Mouse (Mus musculus) activated CD4-positive, CD25-positive, alpha-beta regulatory T cell, adult 4 months (primary cell): Measurements from ENCODE around the gene Hes2. TPM values are rescaled to one million over a fixed set of nuclear protein-coding genes. Genes with fewer than 3 reads are reported as not detected.

Experiments used
- ATAC-seq: one replicate; pipeline ENCODE4 v1.8.0; 2017
- polyA plus RNA-seq, 2 experiments: library from polyadenylated mRNA; unstranded; fragments of 100-300 nt; shearing (Covaris generic); gene quantifications; one replicate each; pipeline ENCODE4 v1.2.1; 2017

The Hes2 gene
- polyA plus RNA-seq, 2 experiments from 2014 or later: not detected

DNA sequence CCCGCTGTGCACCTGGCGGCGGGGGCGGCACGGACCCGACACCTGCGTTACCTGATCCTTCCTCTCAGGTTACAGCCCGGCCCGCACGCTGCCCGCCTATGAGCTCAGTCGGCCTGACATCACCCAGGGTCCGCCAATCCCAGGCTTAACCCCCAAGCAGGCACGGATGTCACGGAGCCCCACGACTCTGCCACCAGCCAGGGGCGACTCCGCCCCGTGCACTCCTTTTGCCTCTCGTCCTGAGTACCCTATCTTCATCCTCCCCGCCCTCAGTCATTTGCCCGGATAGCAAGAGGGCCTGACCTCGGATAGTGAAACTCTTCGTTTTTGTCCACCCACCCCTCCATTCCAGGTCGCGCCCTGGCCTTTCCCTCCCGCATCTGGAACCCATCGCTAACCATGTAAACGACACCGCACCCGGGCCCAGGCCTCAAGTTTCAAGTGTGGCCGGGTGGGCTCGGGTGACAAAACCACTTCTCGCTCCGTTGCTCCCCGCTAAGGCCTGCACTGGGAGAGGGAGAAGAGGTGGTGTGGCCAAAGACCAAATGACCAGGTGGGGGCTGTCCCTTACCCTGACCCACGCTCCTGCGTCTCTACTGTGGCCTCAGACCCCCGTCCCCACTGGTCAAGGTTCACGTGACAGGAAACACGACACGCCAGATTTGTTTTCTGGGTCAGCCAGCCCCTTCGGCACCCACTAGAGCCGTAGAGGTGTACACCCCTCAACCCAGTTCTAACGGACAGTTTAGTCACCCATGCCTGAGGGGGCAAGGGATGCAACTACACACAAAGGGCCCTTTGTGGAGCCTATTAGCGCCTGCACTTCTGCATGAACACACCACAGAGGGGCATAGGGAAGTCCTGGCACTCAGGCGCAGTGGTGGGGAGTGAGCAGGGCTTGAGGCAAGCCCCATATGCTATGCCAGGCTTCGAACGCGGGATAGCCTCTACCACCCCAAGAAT is 26.6 kb upstream of the Hes2 start:
- peak; percentile 12 for ATAC-seq

DNA sequence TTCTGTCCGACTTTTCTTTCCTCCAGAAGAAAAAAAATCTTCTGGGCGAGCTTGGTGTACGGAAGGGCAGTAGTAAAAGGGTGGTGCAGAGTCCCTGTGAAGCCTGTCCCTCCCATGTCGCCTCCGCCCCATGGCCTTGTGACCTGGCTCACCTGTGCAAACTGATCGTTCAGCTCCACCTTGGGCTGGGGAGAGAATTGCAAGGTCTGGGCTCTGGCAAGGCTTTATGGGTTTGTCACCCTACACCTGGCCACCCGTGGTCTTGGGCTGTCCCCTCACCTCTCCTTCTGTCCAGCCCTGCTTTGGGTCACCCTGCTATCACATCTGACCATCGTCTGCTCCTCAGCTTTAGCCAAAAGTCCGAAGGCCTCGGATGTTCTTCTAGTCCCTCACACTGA is 25.9 kb upstream of the Hes2 start:
- no peak for ATAC-seq

DNA sequence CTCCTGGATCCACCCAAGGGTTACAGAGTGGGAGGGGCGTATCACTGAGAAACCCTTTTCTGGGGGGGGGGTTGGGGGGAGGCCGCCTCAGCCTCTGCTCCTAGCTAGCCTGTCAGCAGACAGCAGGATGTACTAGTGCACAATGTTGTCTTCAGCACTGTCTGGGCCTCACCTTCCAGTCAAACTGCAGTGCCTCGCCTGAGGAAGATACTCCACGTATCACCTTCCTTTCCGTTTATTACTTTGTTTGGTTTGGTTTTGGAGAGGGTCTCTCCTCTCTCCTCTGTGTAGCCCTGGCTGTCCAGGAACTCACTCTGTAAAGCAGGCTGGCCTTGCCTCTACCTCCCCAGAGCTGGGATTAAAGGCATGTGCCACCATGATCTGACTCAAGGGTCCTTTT is 25.5 kb upstream of the Hes2 start:
- ATAC-seq: no peak

DNA sequence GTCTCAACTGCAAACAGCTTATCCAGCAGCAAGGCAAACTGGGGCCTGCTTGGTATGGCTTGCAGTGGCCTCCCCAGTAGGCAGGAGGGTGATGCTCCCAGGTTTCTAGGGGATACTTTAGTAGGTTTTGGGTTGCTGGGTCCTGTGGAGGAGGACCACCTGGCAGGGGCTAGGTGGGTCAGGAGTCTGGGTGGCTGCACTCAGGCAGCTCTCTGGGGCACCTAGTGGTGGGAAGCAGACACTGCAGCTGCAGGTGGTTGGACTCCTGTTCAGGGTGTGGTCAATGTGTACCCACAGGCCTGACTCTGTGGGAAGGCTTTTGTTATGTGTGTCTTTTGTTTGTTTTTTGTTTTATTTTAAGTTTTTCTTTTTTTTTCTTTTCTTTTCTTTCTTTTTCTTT is 24.2 kb upstream of the Hes2 start:
- no peak for ATAC-seq

GRCm38 (mm10) chr4:152135363-152135762 is 23.3 kb upstream of the Hes2 start:
- ATAC-seq: no peak

DNA sequence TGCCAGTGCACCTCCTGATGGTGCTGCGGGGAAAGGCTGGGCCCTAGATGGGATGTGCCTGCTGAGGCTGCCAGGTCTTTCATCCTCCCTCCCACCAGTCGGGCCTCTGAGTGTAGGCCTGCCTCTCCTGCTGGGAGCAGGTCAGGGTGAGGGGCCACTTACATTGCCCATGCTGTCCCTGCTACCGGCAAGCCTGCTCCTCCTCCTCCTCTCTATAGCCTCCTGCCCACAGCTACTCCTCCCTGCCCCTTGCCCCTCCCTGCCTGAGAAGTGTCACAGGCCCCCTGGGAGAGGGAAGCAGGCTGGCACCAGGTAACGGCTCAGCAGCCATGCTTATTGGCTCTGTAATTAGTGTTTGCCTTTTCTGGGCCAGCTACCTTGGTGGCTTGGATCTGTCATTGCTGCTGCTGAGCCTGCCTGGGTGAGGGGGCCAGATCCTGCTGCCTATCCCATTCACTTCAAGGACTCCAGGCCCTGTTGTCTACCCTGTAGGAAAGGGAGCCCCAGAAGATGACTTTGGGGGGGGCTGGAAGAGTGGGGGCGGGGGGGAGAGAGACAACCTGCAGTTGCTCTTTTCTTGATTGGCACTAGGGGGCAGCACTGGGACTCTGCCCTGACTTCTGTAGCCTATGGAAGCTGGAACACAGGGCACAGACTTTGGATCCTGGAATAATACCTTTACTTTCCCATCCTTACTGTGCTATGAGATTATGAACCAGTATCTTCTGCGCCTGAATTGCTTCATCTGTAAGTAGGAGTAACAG is 22.4 kb upstream of the Hes2 start:
- ATAC-seq: no peak

GRCm38 (mm10) chr4:152136876-152137250 is 21.8 kb upstream of the Hes2 start:
- ATAC-seq: no peak

GRCm38 (mm10) chr4:152138497-152139260 is 20.0 kb upstream of the Hes2 start:
- peak; percentile 79 for ATAC-seq

DNA sequence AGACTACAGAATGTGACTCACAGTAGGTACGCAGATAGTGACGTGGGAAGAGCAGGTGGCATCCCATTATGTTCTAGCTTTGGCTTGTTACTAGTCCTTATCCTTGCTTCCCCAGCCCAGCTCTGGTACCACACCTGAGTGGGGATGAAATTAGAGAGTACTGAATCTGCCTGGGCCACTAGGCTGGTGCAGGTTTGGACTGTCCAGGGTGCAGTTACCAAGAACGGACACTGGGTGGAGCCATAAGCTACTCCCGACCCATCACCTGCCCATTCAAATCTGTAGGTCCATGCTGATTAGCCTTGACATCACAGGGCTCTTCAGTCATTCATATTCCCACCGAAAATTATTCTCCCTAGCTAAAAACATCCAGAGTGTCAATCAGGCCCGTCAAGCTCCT is 18.2 kb upstream of the Hes2 start:
- ATAC-seq: no peak

DNA sequence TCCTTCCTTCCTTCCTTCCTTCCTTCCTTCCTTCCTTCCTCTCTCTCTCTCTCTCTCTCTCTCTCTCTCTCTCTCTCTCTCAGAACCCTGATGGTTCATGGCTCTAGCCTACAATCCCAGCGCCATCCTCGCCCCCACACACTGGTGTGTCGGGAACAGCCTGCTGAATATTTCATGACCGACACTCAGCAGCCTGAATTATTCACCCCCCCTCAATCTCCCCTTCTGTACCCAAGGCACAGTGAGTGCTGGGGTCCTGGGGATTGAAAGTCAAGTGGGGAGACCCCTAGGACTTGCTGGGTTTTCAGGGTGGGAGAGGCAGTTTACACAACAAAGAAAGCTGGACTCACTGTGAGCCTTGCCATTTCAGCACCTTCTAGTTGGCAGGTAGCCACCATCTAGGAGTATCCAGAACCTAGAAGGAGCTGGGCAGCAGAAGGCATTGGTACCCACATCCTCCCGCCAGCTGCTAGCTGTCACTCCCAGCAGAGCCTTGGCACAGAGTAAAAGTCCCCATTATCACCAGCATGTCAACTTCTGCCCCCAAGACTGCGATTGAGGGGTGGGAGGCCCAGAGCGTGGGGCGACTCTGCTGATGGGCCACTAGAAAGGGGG is 17.0 kb upstream of the Hes2 start:
- ATAC-seq: no peak

DNA sequence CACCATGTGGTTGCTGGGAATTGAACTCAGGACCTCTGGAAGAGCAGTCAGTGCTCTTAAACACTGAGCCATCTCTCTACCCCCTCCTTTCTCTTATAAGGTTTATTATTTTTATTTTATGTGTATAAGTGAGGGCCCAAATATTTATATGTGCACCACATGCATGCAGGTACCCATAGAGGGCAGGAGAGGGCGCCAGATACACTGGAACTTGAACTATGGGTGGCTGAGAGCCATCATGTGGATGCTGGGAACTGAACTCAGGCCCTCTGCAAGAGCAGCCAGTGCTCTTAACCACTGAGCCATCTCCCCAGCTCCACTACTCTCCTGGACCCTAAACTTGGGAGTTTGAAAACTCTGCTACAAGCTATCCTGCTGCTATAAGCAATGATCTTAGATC is 15.0 kb upstream of the Hes2 start:
- no peak for ATAC-seq

DNA sequence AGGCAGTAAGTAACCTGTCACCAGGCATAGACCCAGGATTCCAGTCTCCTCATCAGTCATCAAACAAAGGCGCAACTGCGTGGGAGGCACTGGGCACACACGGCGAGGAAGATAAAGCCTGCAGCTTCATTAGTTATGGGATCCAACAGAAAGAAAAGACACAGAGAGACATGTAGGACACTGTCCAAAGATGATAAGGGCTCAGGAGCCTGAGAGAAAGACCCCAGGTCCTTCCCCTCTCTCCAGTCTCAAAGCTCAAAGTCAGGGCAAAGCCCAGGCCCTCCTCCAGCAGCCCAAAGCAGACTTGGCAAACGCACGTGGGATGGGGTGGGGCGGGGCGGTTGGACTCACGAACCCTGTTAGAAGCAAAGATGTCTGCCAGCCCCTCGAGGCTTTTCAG is 13.2 kb upstream of the Hes2 start:
- ATAC-seq: no peak

GRCm38 (mm10) chr4:152146033-152146827 is 12.4 kb upstream of the Hes2 start:
- no peak for ATAC-seq

- no peak for ATAC-seq
Measured at GRCm38 (mm10) chr4:152150546-152150945, 8.1 kb upstream of the Hes2 start.

- no peak for ATAC-seq
Measured at GRCm38 (mm10) chr4:152151451-152151965, 7.2 kb upstream of the Hes2 start.

- no peak for ATAC-seq
Measured at GRCm38 (mm10) chr4:152151966-152152544, 6.6 kb upstream of the Hes2 start, which contains the start of gene Espn. TSS of gene Espn (minus strand) at chr4:152152371.

GRCm38 (mm10) chr4:152153771-152154177 is 4.9 kb upstream of the Hes2 start:
- ATAC-seq: peak; percentile 94

- ATAC-seq: no peak
Measured at GRCm38 (mm10) chr4:152155019-152155418, 3.6 kb upstream of the Hes2 start.

GRCm38 (mm10) chr4:152157779-152158584 is 685 bp upstream of the Hes2 start:
- ATAC-seq: no peak

DNA sequence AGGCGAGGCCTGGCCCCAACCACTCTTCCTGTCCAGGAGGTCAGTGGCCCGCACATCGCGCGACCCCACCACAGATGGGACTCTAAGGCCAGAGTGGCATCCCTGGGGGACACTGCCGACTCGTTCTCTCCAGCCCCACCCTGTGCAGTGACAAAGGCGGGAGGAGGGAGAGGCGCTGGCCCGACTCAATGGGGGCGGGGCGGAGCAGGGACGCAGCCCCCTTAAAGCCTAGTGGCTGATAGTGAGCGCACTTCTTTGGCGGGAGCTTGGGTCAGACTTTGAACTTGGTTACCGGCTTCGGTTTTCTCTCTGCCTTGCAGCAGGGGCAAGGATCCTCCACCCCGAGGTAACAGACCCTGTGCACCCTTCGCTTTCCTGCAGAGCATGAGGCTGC is 615 bp downstream of the Hes2 start:
- ATAC-seq: no peak
